Mouse (Mus musculus) lung, adult 2 months (tissue): ENCODE data around the gene Myog.

Source experiments
- CTCF ChIP-seq: fragments of 200-500 bp; IDR thresholded peaks from 2 replicates; pipeline ENCODE4 v1.5.1; 2011; ENCODE audit warnings: mild to moderate bottlenecking, low read length, control low read depth; ENCODE audit not compliant: insufficient read depth
- POLR2A ChIP-seq: fragments of 200-500 bp; IDR thresholded peaks from 2 replicates; pipeline ENCODE4 v1.6.1; 2011; ENCODE audit warnings: low read depth, mild to moderate bottlenecking, control low read depth, low read length, borderline replicate concordance; ENCODE audit errors: extremely low read depth

DNA sequence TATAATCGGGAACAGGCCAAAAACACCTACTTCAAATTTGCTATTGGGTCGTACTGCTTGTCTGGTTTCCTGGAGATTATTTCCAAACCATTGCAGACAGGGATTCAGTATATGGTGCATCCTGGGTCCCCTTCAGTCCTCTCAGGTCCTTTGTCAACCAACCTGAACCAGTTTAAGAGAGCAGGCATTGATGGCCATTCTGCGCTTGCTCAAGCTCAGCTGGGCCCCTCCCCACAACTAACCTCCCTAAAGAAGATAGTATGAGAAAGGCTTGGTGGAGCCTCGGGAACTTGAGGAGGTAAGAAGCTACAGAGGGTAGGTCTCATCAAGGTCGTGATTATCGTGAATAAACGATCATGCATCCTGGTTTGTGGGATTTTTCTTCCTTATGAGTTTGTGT is 3.5 kb downstream of the Myog start:
- TF ChIP-seq CTCF (no peak), POLR2A (no peak)
